Mouse (Mus musculus) forebrain, embryonic 13.5 days (tissue): ENCODE measurements around the gene Plscr1. TPM values are rescaled to one million over a fixed set of nuclear protein-coding genes. Genes with fewer than 3 reads are reported as not detected.

Experiments
- ATAC-seq: fragments of 200-750 bp; cut with Nextera tagmentation; 2 replicates; pipeline ENCODE4 v1.8.0; 2017
- H3K27ac ChIP-seq: fragments of 300-500 bp; sonication (generic); 2 replicates; pipeline ENCODE4 v1.5.1; 2015; ENCODE audit warnings: inconsistent platforms, mild to moderate bottlenecking, moderate library complexity
- H3K27me3 ChIP-seq: fragments of 300-500 bp; sonication (generic); 2 replicates; pipeline ENCODE4 v1.6.1; 2015; ENCODE audit warnings: mild to moderate bottlenecking, inconsistent platforms
- H3K36me3 ChIP-seq: fragments of 300-500 bp; sonication (generic); 2 replicates; pipeline ENCODE4 v1.6.1; 2015; ENCODE audit warnings: mild to moderate bottlenecking, inconsistent platforms; ENCODE audit not compliant: poor library complexity, severe bottlenecking
- H3K4me1 ChIP-seq: fragments of 300-500 bp; sonication (generic); 2 replicates; pipeline ENCODE4 v1.6.1; 2015; ENCODE audit warnings: inconsistent platforms
- H3K4me2 ChIP-seq: fragments of 300-500 bp; sonication (generic); 2 replicates; pipeline ENCODE4 v1.6.1; 2015; ENCODE audit warnings: inconsistent platforms, mild to moderate bottlenecking, moderate library complexity
- H3K4me3 ChIP-seq: fragments of 300-500 bp; sonication (generic); 2 replicates; pipeline ENCODE4 v1.5.1; 2015; ENCODE audit warnings: mild to moderate bottlenecking, inconsistent platforms
- H3K9ac ChIP-seq: fragments of 300-500 bp; sonication (generic); 2 replicates; pipeline ENCODE4 v1.6.1; 2015; ENCODE audit warnings: mild to moderate bottlenecking, inconsistent platforms
- H3K9me3 ChIP-seq: fragments of 300-500 bp; sonication (generic); replicated peaks from 2 replicates; pipeline ENCODE4 v1.6.1; 2016; ENCODE audit warnings: inconsistent platforms
- WGBS: fragments of 180-500 bp; shearing (Covaris S2); methylation state at CpG from one replicate; pipeline ENCODE4 v1.1.7; 2015; 5-methylcytosine and 5-hydroxymethylcytosine counted together
- microRNA-seq: library from miRNA; unstranded; fragments of <30 nt; microRNA quantifications from one replicate; pipeline ENCODE4, GENCODE M21; 2016
- polyA plus RNA-seq: library from polyadenylated mRNA; unstranded; fragments of >200 nt; fragmentation: Nextera tagmentation; extraction: Ambion mirVana; gene quantifications from 2 replicates; pipeline ENCODE4 v1.2.1, GENCODE M21; 2015

Plscr1 gene
- polyA plus RNA-seq, 1 experiment from 2014 or later: 12.5 TPM

- ATAC-seq: no peak
Observed at GRCm38 (mm10) chr9:92292169-92292568, 42.6 kb downstream of the Plscr1 start.

GRCm38 (mm10) chr9:92292922-92293321 lies 43.4 kb downstream of the Plscr1 start:
- H3K27me3 ChIP-seq: no peaks in the 10 kb centered on the region
- H3K4me2 ChIP-seq: no peak overlapping the region
- H3K9ac ChIP-seq: no peak overlapping the region
- H3K9me3 ChIP-seq: no peaks in the 10 kb centered on the region
- ATAC-seq: no peak
- no peak overlapping the region for H3K4me3 ChIP-seq
- H3K36me3 ChIP-seq: no peaks in the 10 kb centered on the region
- 73% methylated on average over 3 of the region's 3 CpGs for WGBS
- H3K4me1 ChIP-seq: no peaks in the 10 kb centered on the region
- no peak overlapping the region for H3K27ac ChIP-seq

More at GRCm38 (mm10) chr9:92292169-92292568, 42.6 kb downstream of the Plscr1 start:
- no peaks in the 10 kb centered on the region for H3K4me1 ChIP-seq
- H3K4me2 ChIP-seq: no peak overlapping the region
- no peak overlapping the region for H3K27ac ChIP-seq
- 62% methylated on average over 2 of the region's 2 CpGs for WGBS
- no peak overlapping the region for H3K9ac ChIP-seq
- no peaks in the 10 kb centered on the region for H3K36me3 ChIP-seq
- no peak overlapping the region for H3K4me3 ChIP-seq
- H3K27me3 ChIP-seq: no peaks in the 10 kb centered on the region
- no peaks in the 10 kb centered on the region for H3K9me3 ChIP-seq

DNA sequence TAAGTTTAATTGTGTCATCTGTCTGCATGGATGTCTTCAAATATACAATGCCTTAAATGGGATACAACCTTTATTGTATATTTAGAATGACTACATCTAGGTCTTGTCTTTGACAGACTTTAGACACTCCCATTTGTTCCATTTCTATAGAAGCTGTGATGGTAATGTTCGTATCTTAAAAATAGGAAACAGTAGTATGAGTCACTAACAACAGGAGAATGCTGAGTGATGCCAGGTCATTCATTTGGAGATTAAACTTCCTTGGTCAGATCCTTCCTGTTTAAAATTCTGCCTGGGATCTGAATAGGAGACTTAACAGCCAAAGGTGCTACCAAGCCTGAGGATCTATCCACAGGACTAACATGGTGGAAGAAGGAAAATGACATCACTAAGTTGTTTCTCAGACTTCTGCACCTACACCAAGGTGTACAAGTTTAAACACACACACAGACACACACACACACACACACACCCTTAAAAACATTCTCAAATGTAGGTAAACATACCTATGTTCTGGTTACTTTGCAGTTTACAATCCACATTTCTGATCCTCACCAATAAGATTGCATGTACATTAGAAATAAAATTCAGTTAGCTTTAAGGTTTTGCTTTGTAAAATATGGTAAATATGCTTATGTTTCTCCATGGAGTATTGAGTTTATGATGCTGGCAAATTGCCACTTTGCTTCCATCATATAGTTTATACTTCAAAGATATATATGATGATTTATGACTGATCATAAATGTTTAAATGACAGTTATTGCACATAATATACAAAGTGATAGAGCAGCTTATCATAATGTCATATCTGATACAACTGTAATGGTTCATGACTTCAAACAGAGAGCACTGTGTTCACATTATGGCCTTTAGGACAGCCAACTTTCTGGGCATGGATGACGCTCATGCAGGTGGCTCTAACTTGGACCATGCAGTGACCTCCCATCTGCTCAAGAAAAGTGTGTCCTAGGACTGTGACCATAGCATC lies 44.3 kb downstream of the Plscr1 start:
- no peaks in the 10 kb centered on the region for H3K9me3 ChIP-seq
- ATAC-seq: no peak
- H3K4me2 ChIP-seq: no peak overlapping the region
- H3K4me1 ChIP-seq: no peaks in the 10 kb centered on the region
- H3K36me3 ChIP-seq: no peaks in the 10 kb centered on the region
- H3K4me3 ChIP-seq: no peak overlapping the region
- no peak overlapping the region for H3K27ac ChIP-seq
- H3K9ac ChIP-seq: no peak overlapping the region
- 94% methylated on average over 2 of the region's 2 CpGs for WGBS
- no peaks in the 10 kb centered on the region for H3K27me3 ChIP-seq

- 58% methylated on average over 1 of the region's 1 CpGs for WGBS
- Histone ChIP-seq H3K27ac (no peak overlapping the region), H3K36me3 (no peaks in the 10 kb centered on the region), H3K4me1 (no peaks in the 10 kb centered on the region), H3K9ac (no peak overlapping the region), H3K4me3 (no peak overlapping the region), H3K9me3 (no peaks in the 10 kb centered on the region), H3K27me3 (no peaks in the 10 kb centered on the region), H3K4me2 (no peak overlapping the region)
- no peak for ATAC-seq
Observed at GRCm38 (mm10) chr9:92298288-92298687, 48.7 kb downstream of the Plscr1 start.

GRCm38 (mm10) chr9:92301213-92301612 lies 51.7 kb downstream of the Plscr1 start:
- H3K27me3 ChIP-seq: no peaks in the 10 kb centered on the region
- ATAC-seq: no peak
- 73% methylated on average over 3 of the region's 3 CpGs for WGBS
- H3K36me3 ChIP-seq: no peaks in the 10 kb centered on the region
- H3K9me3 ChIP-seq: no peaks in the 10 kb centered on the region
- H3K4me3 ChIP-seq: no peak overlapping the region
- no peak overlapping the region for H3K4me2 ChIP-seq
- 0 out of 2 replicates have a peak, but pooled peaks cover 4% of the 10 kb centered on the region for H3K4me1 ChIP-seq
- no peak overlapping the region for H3K9ac ChIP-seq
- H3K27ac ChIP-seq: no peak overlapping the region

DNA sequence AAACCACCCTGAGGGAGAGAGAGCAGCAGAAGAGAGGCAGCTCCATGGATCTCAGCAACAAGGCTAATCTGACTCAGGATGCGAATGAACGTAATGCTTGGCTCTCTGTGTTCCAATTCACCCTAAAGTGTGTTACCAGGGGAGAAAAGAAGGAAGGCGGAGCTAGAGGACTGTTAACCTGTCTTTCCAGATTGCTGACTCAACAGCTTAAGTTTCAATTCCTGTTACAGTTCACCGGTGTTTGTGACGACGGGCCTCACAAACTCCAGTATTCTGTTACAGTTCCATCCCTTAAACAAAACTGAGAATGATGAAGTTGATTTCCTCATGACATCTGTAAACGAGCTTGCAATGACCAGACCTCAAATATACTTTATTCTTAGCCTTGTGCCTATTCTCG lies 55.5 kb downstream of the Plscr1 start:
- no peaks in the 10 kb centered on the region for H3K9me3 ChIP-seq
- H3K9ac ChIP-seq: no peak overlapping the region
- no peak overlapping the region for H3K4me3 ChIP-seq
- no peaks in the 10 kb centered on the region for H3K36me3 ChIP-seq
- H3K4me2 ChIP-seq: no peak overlapping the region
- H3K27me3 ChIP-seq: no peaks in the 10 kb centered on the region
- 55% methylated on average over 8 of the region's 8 CpGs for WGBS
- no peak overlapping the region for H3K27ac ChIP-seq
- 0 out of 2 replicates have a peak, but pooled peaks cover 4% of the 10 kb centered on the region for H3K4me1 ChIP-seq
- ATAC-seq: no peak

DNA sequence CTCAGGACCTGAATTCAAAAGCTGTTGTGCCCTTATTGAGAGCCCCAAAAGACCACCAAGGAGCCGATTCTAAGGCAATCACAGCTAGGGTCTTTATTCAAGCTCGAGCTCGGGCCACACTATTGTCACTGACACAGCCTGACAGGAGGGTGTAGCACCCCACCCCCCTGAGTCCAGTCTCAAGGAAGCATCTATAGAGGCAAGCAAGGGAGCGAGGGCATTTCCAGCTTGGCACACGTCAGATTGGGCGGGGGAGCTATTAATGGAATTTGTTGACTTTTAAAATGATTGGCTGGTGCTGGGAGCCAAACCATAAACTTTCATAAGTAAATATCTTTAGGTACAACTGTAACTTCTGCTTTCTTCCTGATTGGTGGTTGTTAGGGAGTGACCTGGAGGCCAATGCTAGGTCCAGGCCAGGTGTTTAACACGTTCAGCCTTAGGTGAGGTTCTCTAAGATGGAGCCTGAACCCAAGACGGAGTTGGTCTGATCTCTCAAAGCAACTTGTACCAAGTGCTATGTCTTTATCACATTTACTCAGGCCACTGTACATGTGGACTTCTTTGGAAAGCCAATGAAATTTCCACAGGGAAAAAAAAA lies 56.2 kb downstream of the Plscr1 start:
- no peak overlapping the region for H3K4me3 ChIP-seq
- ATAC-seq: no peak

DNA sequence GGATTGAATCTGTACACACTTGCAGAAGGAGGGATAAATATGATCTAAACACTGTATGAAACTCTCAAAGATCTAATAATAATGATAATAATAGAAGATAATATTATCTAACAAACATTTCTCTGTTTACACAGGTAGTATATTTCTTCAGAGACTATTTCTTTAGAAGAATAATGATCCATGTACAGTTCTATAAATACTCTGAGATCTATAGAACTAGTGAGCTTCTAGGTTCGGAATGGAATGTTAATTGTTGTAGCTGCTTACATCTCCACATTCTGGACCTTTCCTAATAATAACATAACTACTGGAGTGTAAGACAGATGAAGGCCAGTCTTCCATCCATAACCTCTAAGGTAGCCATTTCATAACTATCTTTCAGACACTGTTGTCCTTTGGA lies 59.5 kb downstream of the Plscr1 start, which contains the start of gene 1700057G04Rik:
Gene 1700057G04Rik, plus strand, starts transcription at position 301 of the 400 bp plus-strand sequence.
- Histone ChIP-seq H3K9ac (no peak within 1 kb of the TSS), H3K4me1 (0 out of 2 replicates have a peak, but pooled peaks cover 4% of the 10 kb centered on the region), H3K4me2 (no peak within 1 kb of the TSS), H3K36me3 (no peaks in the 10 kb centered on the region), H3K27me3 (no peaks in the 10 kb centered on the region), H3K27ac (no peak within 1 kb of the TSS), H3K9me3 (no peaks in the 10 kb centered on the region), H3K4me3 (no peak within 1 kb of the TSS)
- ATAC-seq: no peak
- WGBS: 95% methylated on average over 1 of the region's 1 CpGs

More for the DNA sequence above, 56.2 kb downstream of the Plscr1 start:
- H3K9ac ChIP-seq: no peak overlapping the region
- 0 out of 2 replicates have a peak, but pooled peaks cover 4% of the 10 kb centered on the region for H3K4me1 ChIP-seq
- H3K4me2 ChIP-seq: no peak overlapping the region
- no peaks in the 10 kb centered on the region for H3K36me3 ChIP-seq
- no peaks in the 10 kb centered on the region for H3K9me3 ChIP-seq
- no peak overlapping the region for H3K27ac ChIP-seq
- WGBS: 58% methylated on average over 8 of the region's 8 CpGs
- H3K27me3 ChIP-seq: no peaks in the 10 kb centered on the region

- Histone ChIP-seq H3K4me1 (no peaks in the 10 kb centered on the region), H3K27me3 (no peaks in the 10 kb centered on the region), H3K36me3 (no peaks in the 10 kb centered on the region), H3K9me3 (no peaks in the 10 kb centered on the region), H3K4me2 (no peak overlapping the region), H3K9ac (no peak overlapping the region), H3K27ac (no peak overlapping the region), H3K4me3 (no peak overlapping the region)
- no peak for ATAC-seq
- WGBS: 92% methylated on average over 3 of the region's 3 CpGs
Observed at GRCm38 (mm10) chr9:92316791-92317190, 67.2 kb downstream of the Plscr1 start.

Small RNA genes lying within 50 kb of the gene (microRNA-seq; reads per million reads assigned to microRNA genes)
- gene Mir6386: not detected

Other genes with a start within 250 kb of the Plscr1 start
- 0.18 and 0.29 TPM in 2 replicates for gene Plscr5, start 56.8 kb upstream of the Plscr1 start, polyA plus RNA-seq
- 0.14 and 0.40 TPM in 2 replicates for gene Plscr2, start 25.9 kb downstream of the Plscr1 start, polyA plus RNA-seq
- not detected in 2 replicates for gene 1700057G04Rik, start 59.6 kb downstream of the Plscr1 start, polyA plus RNA-seq
- gene Plscr4, start 207.6 kb downstream of the Plscr1 start, polyA plus RNA-seq: 1.2 and 1.3 TPM in 2 replicates